Mouse (Mus musculus) intestine, embryonic 14.5 days (tissue): ENCODE measurements at regions not wholly inside any gene's neighbourhood (a gene's known extent, or its start where the extent isn't known, plus 50 kb on each side); places are given as distances from the start of the nearest gene placed in this dataset.
A peak's percentile ranks its signal among the peaks of the same experiment; 100 is the strongest.

ENCODE experiments used
- ATAC-seq: fragments of 200-750 bp; cut with Nextera tagmentation; replicated peaks from 2 replicates; pipeline ENCODE4 v1.8.0; 2017; ENCODE audit warnings: low read depth, moderate number of reproducible peaks, moderate TSS enrichment, moderate library complexity; ENCODE audit not compliant: low FRiP score, low TSS enrichment
- DNase-seq: peaks from one replicate; pipeline ENCODE4 v3.0.0-alpha.2; 2018; ENCODE audit warnings: low spot score
- H3K27ac ChIP-seq: fragments of 300-500 bp; sonication (generic); 2 replicates; pipeline ENCODE4 v1.5.1; 2014; ENCODE audit warnings: low read depth, mild to moderate bottlenecking, control low read depth
- H3K27me3 ChIP-seq: fragments of 300-500 bp; sonication (generic); replicated peaks from 2 replicates; pipeline ENCODE4 v1.6.1; 2014; ENCODE audit warnings: low read length, control low read depth; ENCODE audit not compliant: control insufficient read depth, insufficient read depth
- H3K36me3 ChIP-seq: fragments of 300-500 bp; sonication (generic); 2 replicates; pipeline ENCODE4 v1.6.1; 2014; ENCODE audit warnings: low read length, control low read depth; ENCODE audit not compliant: control insufficient read depth, insufficient read depth
- H3K4me1 ChIP-seq: fragments of 300-500 bp; sonication (generic); replicated peaks from 2 replicates; pipeline ENCODE4 v1.6.1; 2014; ENCODE audit warnings: low read length, control low read depth, mixed read lengths; ENCODE audit not compliant: control insufficient read depth, insufficient read depth
- H3K4me2 ChIP-seq: fragments of 300-500 bp; sonication (generic); 2 replicates; pipeline ENCODE4 v1.6.1; 2014; ENCODE audit warnings: low read length
- H3K4me3 ChIP-seq: fragments of 300-500 bp; sonication (generic); 2 replicates; pipeline ENCODE4 v1.5.1; 2014; ENCODE audit warnings: low read depth, low read length, control low read depth, mixed read lengths
- H3K9ac ChIP-seq: fragments of 300-500 bp; sonication (generic); 2 replicates; pipeline ENCODE4 v1.6.1; 2014; ENCODE audit warnings: mild to moderate bottlenecking, low read length
- H3K9me3 ChIP-seq: fragments of 300-500 bp; sonication (generic); 2 replicates; pipeline ENCODE4 v1.6.1; 2016; ENCODE audit warnings: low read length, control low read depth; ENCODE audit not compliant: control insufficient read depth
- WGBS: fragments of 180-500 bp; shearing (Covaris S2); extraction: QIAGEN DNeasy Blood & Tissue Kit; methylation state at CpG from one replicate; pipeline ENCODE4 v1.1.7; 2014; 5-methylcytosine and 5-hydroxymethylcytosine counted together

DNA sequence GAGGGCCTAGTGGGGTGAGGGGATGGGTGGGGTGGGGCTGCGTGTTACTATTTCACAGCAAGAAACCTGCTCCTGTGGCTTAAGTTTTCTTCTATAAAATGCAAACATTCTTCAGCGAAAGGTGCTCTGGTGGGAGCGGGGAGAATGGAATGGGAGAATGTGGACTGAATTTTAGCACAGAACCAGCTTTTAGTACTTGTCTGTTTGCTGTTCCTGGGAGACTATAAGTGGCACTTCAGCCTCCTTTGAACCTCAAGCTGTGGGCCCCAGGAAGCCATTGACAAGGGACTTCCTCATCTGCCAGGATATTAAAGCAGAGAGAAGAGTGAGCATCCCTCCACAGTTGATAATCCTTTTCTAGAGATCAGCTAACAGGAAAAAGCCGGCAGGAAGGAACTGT is 580.2 kb downstream of the Zfp706 start:
- Histone ChIP-seq H3K27ac (no peak overlapping the region), H3K9ac (0 out of 2 replicates have a peak overlapping the region, but pooled peaks have one; percentile 5)
- ATAC-seq: no peak

DNA sequence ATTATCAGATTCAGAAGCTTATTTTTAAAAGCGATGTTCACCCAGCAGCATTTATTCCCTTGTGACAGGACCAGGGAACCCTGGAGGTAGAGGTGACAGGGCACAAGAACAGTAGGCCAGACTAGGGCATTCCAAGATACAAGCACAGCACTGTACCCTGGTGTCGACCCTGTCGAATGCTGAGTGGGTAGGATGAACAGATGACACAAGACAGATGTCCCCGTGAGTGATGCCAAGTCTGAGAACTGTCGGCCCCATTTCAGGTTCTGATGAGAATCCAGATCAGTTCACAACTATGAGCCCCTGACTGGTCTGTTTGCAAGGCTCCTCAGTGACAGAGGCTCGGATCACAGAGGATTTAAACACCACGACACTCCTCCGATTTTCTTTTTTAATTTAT is 581.7 kb downstream of the Zfp706 start:
- WGBS: 75% methylated on average over 8 of the region's 8 CpGs
- H3K9ac ChIP-seq: no peak overlapping the region
- no peak overlapping the region for H3K27ac ChIP-seq
- DNase-seq: no peak
- no peaks in the 10 kb centered on the region for H3K9me3 ChIP-seq
- no peak overlapping the region for H3K4me2 ChIP-seq
- no peaks in the 10 kb centered on the region; the same call in none of the 2 replicates for H3K4me1 ChIP-seq
- H3K4me3 ChIP-seq: no peak overlapping the region
- H3K27me3 ChIP-seq: no peaks in the 10 kb centered on the region
- ATAC-seq: no peak
- no peaks in the 10 kb centered on the region for H3K36me3 ChIP-seq

More for the DNA sequence above, 580.2 kb downstream of the Zfp706 start:
- H3K4me1 ChIP-seq: no peaks in the 10 kb centered on the region; the same call in none of the 2 replicates
- H3K4me3 ChIP-seq: no peak overlapping the region
- DNase-seq: no peak
- no peaks in the 10 kb centered on the region for H3K27me3 ChIP-seq
- H3K36me3 ChIP-seq: no peaks in the 10 kb centered on the region
- no peaks in the 10 kb centered on the region for H3K9me3 ChIP-seq
- no peak overlapping the region for H3K4me2 ChIP-seq
- WGBS: 63% methylated on average over 4 of the region's 4 CpGs

DNA sequence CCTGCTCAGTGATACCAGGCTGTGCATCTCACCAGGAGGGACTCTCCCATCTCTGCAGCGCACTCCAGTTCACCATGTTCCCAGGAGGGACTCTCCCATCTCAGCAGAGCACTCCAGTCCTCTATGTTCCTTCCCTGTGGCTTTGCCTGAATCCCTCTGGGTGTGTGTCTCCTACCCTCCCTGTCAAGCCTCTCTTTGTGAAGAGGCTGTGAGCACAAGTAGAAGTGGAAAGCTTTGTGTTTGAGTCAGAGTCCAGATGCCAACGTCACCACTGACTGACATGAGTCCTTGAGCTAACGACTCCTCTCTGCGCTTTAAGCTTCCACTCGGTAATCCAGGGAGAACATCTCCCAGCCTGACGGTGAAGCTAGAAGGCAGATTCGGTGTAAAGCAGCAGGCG is 583.5 kb downstream of the Zfp706 start:
- no peaks in the 10 kb centered on the region for H3K9me3 ChIP-seq
- 94% methylated on average over 8 of the region's 8 CpGs for WGBS
- no peak overlapping the region for H3K4me2 ChIP-seq
- H3K36me3 ChIP-seq: no peaks in the 10 kb centered on the region
- H3K27me3 ChIP-seq: no peaks in the 10 kb centered on the region
- H3K4me3 ChIP-seq: no peak overlapping the region
- ATAC-seq (no peak), DNase-seq (no peak)
- H3K27ac ChIP-seq: no peak overlapping the region
- no peaks in the 10 kb centered on the region; the same call in none of the 2 replicates for H3K4me1 ChIP-seq
- H3K9ac ChIP-seq: no peak overlapping the region

DNA sequence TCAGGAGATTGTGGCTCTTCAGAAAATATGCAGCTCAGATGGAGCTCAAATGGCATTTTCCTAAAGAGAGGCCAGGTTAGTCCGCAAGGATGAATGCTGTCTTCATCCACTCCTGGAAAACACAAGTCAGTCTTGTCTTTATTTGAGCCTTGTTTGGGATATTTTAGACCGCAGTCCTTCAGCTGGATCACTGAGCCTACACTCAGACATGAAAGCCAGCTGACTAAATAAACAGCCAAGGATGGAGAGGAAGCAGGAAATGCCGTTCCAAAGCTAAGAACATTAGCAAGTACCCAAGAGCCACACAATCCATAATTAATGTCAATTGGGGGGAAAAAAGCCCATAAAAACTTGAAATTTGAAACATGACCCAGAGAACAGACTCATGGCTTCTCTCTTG is 584.8 kb downstream of the Zfp706 start:
- no peaks in the 10 kb centered on the region for H3K27me3 ChIP-seq
- no peak overlapping the region for H3K27ac ChIP-seq
- H3K9ac ChIP-seq: no peak overlapping the region
- no peak overlapping the region for H3K4me2 ChIP-seq
- no peaks in the 10 kb centered on the region for H3K9me3 ChIP-seq
- no peaks in the 10 kb centered on the region; the same call in none of the 2 replicates for H3K4me1 ChIP-seq
- H3K4me3 ChIP-seq: no peak overlapping the region
- ATAC-seq (no peak), DNase-seq (no peak)
- WGBS: 51% methylated on average over 3 of the region's 3 CpGs
- no peaks in the 10 kb centered on the region for H3K36me3 ChIP-seq

DNA sequence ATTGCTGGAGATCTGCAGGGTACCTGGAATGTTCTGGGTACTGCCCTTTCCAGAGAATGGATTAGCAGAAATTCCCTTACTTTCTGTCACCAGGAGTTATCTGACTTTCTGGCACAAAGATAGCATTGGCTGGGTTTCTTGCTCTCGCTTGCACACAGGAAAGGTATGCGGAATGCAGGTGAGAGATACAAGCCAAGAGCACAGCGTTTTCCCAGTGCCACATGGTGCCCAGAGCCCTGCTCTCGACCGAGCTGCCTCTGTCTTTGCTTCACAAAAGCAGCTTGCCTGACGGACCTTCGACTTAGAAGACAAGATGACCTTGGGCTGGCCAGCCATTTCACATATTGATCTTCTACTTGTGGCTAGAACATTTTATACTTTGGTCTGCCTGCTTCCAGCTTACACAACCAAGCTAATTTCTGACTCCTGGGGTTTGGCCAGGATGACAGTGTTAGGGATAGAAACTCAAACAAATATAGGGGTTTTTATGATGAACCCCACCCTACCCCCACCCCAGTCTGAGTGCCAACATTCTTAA is 587.6 kb downstream of the Zfp706 start:
- Histone ChIP-seq H3K9me3 (no peaks in the 10 kb centered on the region), H3K4me2 (no peak overlapping the region), H3K9ac (no peak overlapping the region), H3K36me3 (no peaks in the 10 kb centered on the region), H3K4me3 (no peak overlapping the region), H3K4me1 (no peaks in the 10 kb centered on the region; the same call in 1 of the 2 replicates), H3K27me3 (no peaks in the 10 kb centered on the region), H3K27ac (no peak overlapping the region)
- WGBS: 77% methylated on average over 7 of the region's 7 CpGs
- DNase-seq (no peak), ATAC-seq (no peak)

DNA sequence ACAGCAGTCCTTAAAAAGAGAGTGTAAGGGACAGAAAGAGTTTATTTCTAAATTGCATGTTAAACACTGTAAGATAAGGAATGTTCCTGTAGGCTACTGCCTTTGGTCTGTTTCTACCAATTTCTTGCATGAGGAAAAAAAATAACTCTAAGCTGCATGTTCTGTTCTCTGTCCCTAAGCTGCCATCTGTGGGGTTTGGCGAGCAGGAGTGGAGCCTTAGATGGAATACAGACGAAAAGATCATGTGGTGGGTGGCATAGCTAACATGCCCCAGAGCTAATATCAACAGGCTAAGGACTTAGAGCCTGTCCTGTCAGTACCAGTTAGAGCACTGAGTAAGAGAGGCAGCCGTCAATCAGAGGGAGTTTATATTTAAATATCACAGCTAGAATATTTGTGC is 590.1 kb downstream of the Zfp706 start:
- WGBS: 65% methylated on average over 3 of the region's 3 CpGs
- H3K4me2 ChIP-seq: no peak overlapping the region
- no peaks in the 10 kb centered on the region for H3K27me3 ChIP-seq
- H3K9ac ChIP-seq: no peak overlapping the region
- no peak overlapping the region for H3K4me3 ChIP-seq
- no peak for ATAC-seq
- H3K27ac ChIP-seq: no peak overlapping the region
- DNase-seq: no peak
- no peaks in the 10 kb centered on the region for H3K9me3 ChIP-seq
- H3K4me1 ChIP-seq: no peaks in the 10 kb centered on the region
- H3K36me3 ChIP-seq: no peaks in the 10 kb centered on the region

DNA sequence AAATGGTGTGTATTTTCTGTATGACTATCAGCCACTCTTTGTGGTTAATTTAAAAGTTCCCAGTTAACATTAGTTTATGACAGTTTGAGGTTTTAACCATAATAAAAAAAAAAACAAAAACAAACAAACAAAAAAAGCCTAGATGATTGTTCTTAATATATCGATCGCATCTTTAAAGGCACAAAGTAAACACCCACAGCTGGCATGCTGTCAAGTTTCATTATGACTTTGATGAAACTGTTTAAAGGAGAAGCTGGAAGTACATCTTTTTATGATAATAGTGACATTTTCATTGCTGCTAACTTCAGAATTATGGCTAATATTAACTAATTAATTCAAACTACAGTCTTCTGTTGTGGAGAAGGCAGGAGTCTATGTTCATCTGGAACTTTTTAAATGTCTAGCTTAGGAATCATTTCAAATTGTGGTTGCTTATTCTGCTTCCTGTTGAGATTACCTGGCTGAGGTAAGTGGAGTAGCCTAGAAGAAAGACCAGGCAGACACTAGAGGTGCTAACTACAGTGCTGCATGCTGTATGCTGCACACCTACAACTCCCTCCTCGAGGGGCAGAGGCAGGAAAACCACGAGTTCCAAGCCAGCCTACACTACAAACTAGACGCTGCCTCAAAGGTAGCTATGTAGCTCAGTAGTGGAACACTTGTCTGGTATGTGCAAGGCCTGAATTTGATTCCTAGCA is 591.9 kb downstream of the Zfp706 start:
- ATAC-seq (no peak), DNase-seq (no peak)
- Histone ChIP-seq H3K9me3 (no peaks in the 10 kb centered on the region), H3K27ac (no peak overlapping the region), H3K4me2 (no peak overlapping the region), H3K4me1 (no peaks in the 10 kb centered on the region), H3K4me3 (no peak overlapping the region), H3K27me3 (no peaks in the 10 kb centered on the region), H3K36me3 (no peaks in the 10 kb centered on the region), H3K9ac (no peak overlapping the region)
- 73% methylated on average over 5 of the region's 5 CpGs for WGBS

DNA sequence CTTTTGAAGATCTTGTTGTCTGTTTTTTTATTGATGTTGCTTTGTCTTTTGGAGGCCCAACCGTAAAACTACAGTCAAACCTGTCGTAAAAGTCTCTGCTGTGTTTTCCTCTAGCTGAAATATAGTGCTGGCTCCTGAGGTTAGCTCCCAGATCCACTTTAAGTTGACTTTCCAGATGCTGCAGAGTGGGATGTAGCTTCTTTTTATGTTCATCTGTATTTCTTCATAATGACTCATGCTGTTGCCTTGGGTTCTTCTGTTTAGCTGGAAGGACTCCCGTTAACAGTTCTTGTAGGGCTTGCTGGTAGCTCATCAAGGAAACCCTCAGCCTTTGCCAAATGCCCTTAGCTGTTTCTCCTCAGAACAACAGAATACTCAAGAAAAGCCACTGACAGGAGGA is 595.6 kb downstream of the Zfp706 start:
- Histone ChIP-seq H3K4me3 (no peak overlapping the region), H3K4me1 (no peaks in the 10 kb centered on the region), H3K9me3 (no peaks in the 10 kb centered on the region), H3K36me3 (no peaks in the 10 kb centered on the region), H3K9ac (no peak overlapping the region), H3K4me2 (no peak overlapping the region), H3K27ac (no peak overlapping the region), H3K27me3 (no peaks in the 10 kb centered on the region)
- ATAC-seq (no peak), DNase-seq (no peak)
- WGBS: 56% methylated on average over 3 of the region's 3 CpGs

DNA sequence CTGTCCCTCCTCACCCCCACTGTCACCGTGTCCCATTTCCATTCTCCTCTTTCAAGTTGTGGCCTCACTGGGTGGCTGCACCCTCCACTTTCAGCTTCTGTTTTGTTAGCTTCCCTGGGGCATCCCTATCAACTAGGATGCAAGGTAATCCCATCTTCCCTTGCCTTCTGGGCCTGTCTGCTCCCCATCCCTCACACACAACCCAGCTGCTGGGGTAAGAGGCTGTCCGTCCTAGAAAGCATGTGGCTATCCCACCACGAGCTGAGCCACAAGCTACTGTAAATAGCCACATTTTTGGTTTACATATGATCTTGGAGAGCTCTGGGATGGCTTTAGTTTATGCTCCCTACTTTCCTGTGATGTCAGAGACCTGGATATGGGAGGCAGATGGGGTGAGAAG is 602.1 kb downstream of the Zfp706 start:
- 69% methylated on average over 3 of the region's 3 CpGs for WGBS
- Histone ChIP-seq H3K4me3 (no peak overlapping the region), H3K27ac (no peak overlapping the region), H3K9ac (no peak overlapping the region), H3K36me3 (no peaks in the 10 kb centered on the region), H3K4me1 (no peaks in the 10 kb centered on the region), H3K9me3 (no peaks in the 10 kb centered on the region), H3K27me3 (no peaks in the 10 kb centered on the region), H3K4me2 (no peak overlapping the region)
- DNase-seq (no peak), ATAC-seq (no peak)
